In genomic region chr1:81794771-81795170, GRCm38 (mm10) we compare ENCODE assay signal across 19 mouse cellular contexts.
DNase-seq lines count a peak whose midpoint lies in the region; ATAC-seq and TF ChIP-seq lines count a peak whose summit lies in the region.
"Had no signal": no experiment of that assay in that cellular context is flagged by ENCODE, and none has a peak within 500 bp of the region (broad histone marks: within the 10 kb centered on the region; RNA-seq: fewer than 3 reads in every experiment).

No protein-coding gene starts in this region.

- no peaks in the 10 kb centered on the region for H3K79me2 ChIP-seq in myocyte (ENCODE audit: control insufficient read depth, insufficient read depth)

- H3K4me3 ChIP-seq in limb, embryonic 14.5 days (replicated peaks; ENCODE audit: low read length): no peak overlapping the region
- H3K4me3 ChIP-seq in limb, embryonic 10.5 days: no peak overlapping the region
- H3K4me3 ChIP-seq in myocyte: no peak overlapping the region

- H3ac ChIP-seq in myocyte (ENCODE audit: control insufficient read depth, insufficient read length): no peak overlapping the region

- no peaks in the 10 kb centered on the region for H3K9me3 ChIP-seq in limb, embryonic 14.5 days (ENCODE audit: control insufficient read depth, low read length)
- H3K9me3 ChIP-seq in limb, embryonic 10.5 days (replicated peaks): no peaks in the 10 kb centered on the region

- H3K27ac ChIP-seq in limb, embryonic 14.5 days (replicated peaks; ENCODE audit: low read depth, low read length): no peak overlapping the region
- H3K27ac ChIP-seq in limb, embryonic 10.5 days: no peak overlapping the region

- no peak for DNase-seq in limb, embryonic 14.5 days (ENCODE audit: low spot score)
- no peak for DNase-seq in limb, embryonic 10.5 days (ENCODE audit: low spot score)
- no peak for DNase-seq in ovary, postnatal 14 days (ENCODE audit: low spot score)
- DNase-seq: adrenal gland, adult 2 months; adrenal gland, adult 8-10 months; adrenal gland, postnatal 10 days; adrenal gland, postnatal 14 days; adrenal gland, postnatal 25 days; adrenal gland, postnatal 36 days; B cell, adult 2 months; cerebellum, adult 11 months; cerebellum, adult 11-12 months; cerebellum, adult 18-20 months had no signal

- H3K9ac ChIP-seq in limb, embryonic 14.5 days (ENCODE audit: low read depth, low read length, severe bottlenecking): no peak overlapping the region

- WGBS in limb, embryonic 14.5 days: 50% methylated on average over 2 of the region's 2 CpGs
- 49% methylated on average over 2 of the region's 2 CpGs for WGBS in limb, embryonic 10.5 days

- TF ChIP-seq POLR2A in limb, embryonic 14.5 days (IDR thresholded peaks at IDR 0.05; ENCODE audit: borderline replicate concordance, extremely low read depth, insufficient read depth, insufficient read length): no peak
- no peak for TF ChIP-seq POLR2A in myocyte (IDR thresholded peaks at IDR 0.05; ENCODE audit: insufficient read length, low read depth)

- peak; percentile 62; the same call in 1 of the 2 replicates for ATAC-seq in limb, embryonic 14.5 days (ENCODE audit: low FRiP score, low read depth)
- ATAC-seq: activated CD4-positive, CD25-positive, alpha-beta regulatory T cell, adult 4 months; CD4-positive, CD25-positive, alpha-beta regulatory T cell, adult 4 months; Patski had no signal

- no peaks in the 10 kb centered on the region for H3K27me3 ChIP-seq in limb, embryonic 14.5 days (ENCODE audit: control insufficient read depth, insufficient read depth, low read length)
- no peaks in the 10 kb centered on the region for H3K27me3 ChIP-seq in limb, embryonic 10.5 days (ENCODE audit: low read depth, poor library complexity, severe bottlenecking)
- no peaks in the 10 kb centered on the region for H3K27me3 ChIP-seq in myocyte (ENCODE audit: control insufficient read depth, insufficient read depth, insufficient read length)
- H3K27me3 ChIP-seq: CH12.LX, Patski had no signal

- no peaks in the 10 kb centered on the region for H3K36me3 ChIP-seq in limb, embryonic 14.5 days (ENCODE audit: control insufficient read depth, insufficient read depth, low read length)
- H3K36me3 ChIP-seq in limb, embryonic 10.5 days: no peaks in the 10 kb centered on the region
- no peaks in the 10 kb centered on the region for H3K36me3 ChIP-seq in myocyte (ENCODE audit: control insufficient read depth, insufficient read depth)
- H3K36me3 ChIP-seq: G1E had no signal

- H3K4me2 ChIP-seq in limb, embryonic 14.5 days (replicated peaks; ENCODE audit: low read depth, low read length, severe bottlenecking): no peak overlapping the region
- H3K4me2 ChIP-seq in myocyte (ENCODE audit: low read depth): peak overlapping the region; percentile 8

- H3K4me1 ChIP-seq in limb, embryonic 14.5 days (ENCODE audit: control insufficient read depth, insufficient read depth, low read length): no peaks in the 10 kb centered on the region
- no peaks in the 10 kb centered on the region for H3K4me1 ChIP-seq in limb, embryonic 10.5 days

TF ChIP-seq in myocyte, 11 proteins besides CTCF, POLR2A, EP300 and RAD21:
- TF ChIP-seq MAX (IDR thresholded peaks at IDR 0.05; ENCODE audit: low read depth): no peak
- TF ChIP-seq E2F4 (IDR thresholded peaks at IDR 0.05; ENCODE audit: insufficient read depth): no peak
- TF ChIP-seq MYOD1 (IDR thresholded peaks at IDR 0.05; ENCODE audit: control insufficient read depth in 1 of 3, insufficient read length in 2 of 3, low read depth in 2 of 3): peak in 2 of 3 experiments; percentile 38 to 77
- TF ChIP-seq SRF (IDR thresholded peaks at IDR 0.05; ENCODE audit: control insufficient read depth, insufficient read length, low read depth): no peak
- TF ChIP-seq MYOG (IDR thresholded peaks at IDR 0.05; ENCODE audit: control insufficient read depth in 1 of 3, insufficient read depth in 1 of 3, insufficient read length in 2 of 3, low read depth in 2 of 3): no peak
- TF ChIP-seq TCF3 (IDR thresholded peaks at IDR 0.05; ENCODE audit: insufficient read length, low read depth): no peak
- no peak for TF ChIP-seq TCF12 (IDR thresholded peaks at IDR 0.05; ENCODE audit: insufficient read depth, poor library complexity, severe bottlenecking)
